Comparison of ENCODE assay signal across 23 mouse cellular contexts in the genomic region with DNA sequence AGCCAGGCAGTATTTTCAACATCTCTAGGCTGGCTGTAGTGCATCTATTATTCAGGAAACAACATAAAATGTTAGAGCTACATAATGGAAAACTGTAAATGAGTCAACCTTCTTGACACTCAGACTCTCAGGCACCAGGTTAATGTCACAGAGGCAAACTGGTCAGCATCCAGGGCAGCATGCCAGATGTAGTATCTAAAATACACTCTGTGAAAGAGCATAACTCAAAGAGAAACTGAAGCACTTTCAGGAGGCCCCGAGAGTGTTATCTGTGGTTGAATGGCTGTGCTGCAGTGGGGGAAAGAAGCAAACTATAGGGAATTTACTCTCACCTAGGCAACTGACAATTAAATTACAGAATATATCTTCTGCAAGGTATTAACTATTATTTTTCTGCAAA.
A peak's percentile ranks its signal among the peaks of the same experiment; 100 is the strongest.
DNase-seq lines count a peak whose midpoint lies in the region; ATAC-seq and TF ChIP-seq lines count a peak whose summit lies in the region.
"Had no signal": no experiment of that assay in that cellular context is flagged by ENCODE, and none has a peak within 500 bp of the region (broad histone marks: within the 10 kb centered on the region; RNA-seq: fewer than 3 reads in every experiment).

No protein-coding gene starts in this region.

- H3K27ac ChIP-seq in embryonic facial prominence, embryonic 14.5 days (replicated peaks; ENCODE audit: low read depth, low read length): no peak overlapping the region
- no peak overlapping the region for H3K27ac ChIP-seq in embryonic facial prominence, embryonic 10.5 days (replicated peaks)
- no peak overlapping the region for H3K27ac ChIP-seq in liver, adult 2 months (replicated peaks; ENCODE audit: insufficient read depth, low read depth, low read length)
- H3K27ac ChIP-seq in liver, embryonic 12.5 days: no peak overlapping the region
- H3K27ac ChIP-seq in MEL (ENCODE audit: control insufficient read depth, low read depth, low read length): no peak overlapping the region
- H3K27ac ChIP-seq: forebrain, embryonic 12.5 days; hindbrain, embryonic 13.5 days; liver, embryonic 13.5 days; lung, embryonic 15.5 days; macrophage; neural tube, embryonic 13.5 days had no signal

- no peaks in the 10 kb centered on the region for H3K9me3 ChIP-seq in embryonic facial prominence, embryonic 14.5 days (ENCODE audit: control insufficient read depth, low read length)
- H3K9me3 ChIP-seq in embryonic facial prominence, embryonic 10.5 days: no peaks in the 10 kb centered on the region
- no peaks in the 10 kb centered on the region for H3K9me3 ChIP-seq in liver, embryonic 12.5 days (replicated peaks)
- H3K9me3 ChIP-seq in MEL (replicated peaks; ENCODE audit: insufficient read depth, low read length): no peaks in the 10 kb centered on the region
- H3K9me3 ChIP-seq: forebrain, embryonic 12.5 days; hindbrain, embryonic 13.5 days; liver, embryonic 13.5 days; lung, embryonic 15.5 days; neural tube, embryonic 13.5 days had no signal

- TF ChIP-seq RAD21 in MEL (IDR thresholded peaks at IDR 0.05; ENCODE audit: low read depth, low read length): no peak

- no peak for TF ChIP-seq POLR2A in liver, adult 2 months (IDR thresholded peaks at IDR 0.05; ENCODE audit: extremely low read depth, insufficient read depth, low read length)
- no peak for TF ChIP-seq POLR2A in MEL (IDR thresholded peaks at IDR 0.05; ENCODE audit: control insufficient read depth in 1 of 2, insufficient read depth in 1 of 2, low read depth in 1 of 2, low read length in 2 of 2, poor library complexity in 1 of 2)

- TF ChIP-seq EP300 in MEL (IDR thresholded peaks at IDR 0.05; ENCODE audit: low read depth in 1 of 2, low read length in 2 of 2): no peak

- no peak overlapping the region for H3K9ac ChIP-seq in embryonic facial prominence, embryonic 14.5 days (ENCODE audit: low read depth, low read length)
- no peak overlapping the region for H3K9ac ChIP-seq in liver, adult 2 months (ENCODE audit: low read depth, low read length)
- no peak overlapping the region for H3K9ac ChIP-seq in liver, embryonic 12.5 days
- no peak overlapping the region for H3K9ac ChIP-seq in MEL (ENCODE audit: control insufficient read depth, low read depth, low read length, poor library complexity, severe bottlenecking)
- H3K9ac ChIP-seq: forebrain, embryonic 12.5 days; hindbrain, embryonic 13.5 days; liver, embryonic 13.5 days; lung, embryonic 15.5 days; neural tube, embryonic 13.5 days had no signal

- H3K36me3 ChIP-seq in embryonic facial prominence, embryonic 14.5 days (ENCODE audit: control insufficient read depth, insufficient read depth, low read length): no peaks in the 10 kb centered on the region
- H3K36me3 ChIP-seq in embryonic facial prominence, embryonic 10.5 days (replicated peaks): no peaks in the 10 kb centered on the region
- H3K36me3 ChIP-seq in liver, adult 2 months (ENCODE audit: control insufficient read depth, insufficient read depth, low read length): no peaks in the 10 kb centered on the region
- H3K36me3 ChIP-seq in liver, embryonic 12.5 days: no peaks in the 10 kb centered on the region
- no peaks in the 10 kb centered on the region for H3K36me3 ChIP-seq in MEL (ENCODE audit: control insufficient read depth in 1 of 2, insufficient read depth in 2 of 2, low read length in 2 of 2)
- H3K36me3 ChIP-seq: forebrain, embryonic 12.5 days; hindbrain, embryonic 13.5 days; liver, embryonic 13.5 days; lung, embryonic 15.5 days; neural tube, embryonic 13.5 days had no signal

- intact Hi-C loops in heart, postnatal 14 days (cut with DNase I): no loop called here

- WGBS in embryonic facial prominence, embryonic 14.5 days: 48% methylated on average over 1 of the region's 1 CpGs
- 61% methylated on average over 1 of the region's 1 CpGs for WGBS in embryonic facial prominence, embryonic 10.5 days
- WGBS in liver, adult 2 months: 49% methylated on average over 1 of the region's 1 CpGs
- WGBS in liver, embryonic 12.5 days (ENCODE audit: insufficient replicate concordance): 42% methylated on average over 1 of the region's 1 CpGs

- no peaks in the 10 kb centered on the region for H3K79me2 ChIP-seq in liver, adult 2 months (ENCODE audit: control insufficient read depth, insufficient read depth, low read length)
- H3K79me2 ChIP-seq in MEL (ENCODE audit: control insufficient read depth, insufficient read depth, low read length, poor library complexity): no peaks in the 10 kb centered on the region

- no peaks in the 10 kb centered on the region for H3K4me1 ChIP-seq in embryonic facial prominence, embryonic 14.5 days (ENCODE audit: control insufficient read depth, insufficient read depth, low read length)
- H3K4me1 ChIP-seq in embryonic facial prominence, embryonic 10.5 days: no peaks in the 10 kb centered on the region
- no peaks in the 10 kb centered on the region for H3K4me1 ChIP-seq in liver, adult 2 months (ENCODE audit: control insufficient read depth, insufficient read depth, low read length)
- H3K4me1 ChIP-seq in liver, embryonic 12.5 days: no peaks in the 10 kb centered on the region
- peaks cover 0 to 6% of the 10 kb centered on the region in 2 experiments; a peak in 1 of 4 replicates for H3K4me1 ChIP-seq in MEL (ENCODE audit: control insufficient read depth in 1 of 2, insufficient read depth in 2 of 2, low read length in 2 of 2)
- H3K4me1 ChIP-seq: forebrain, embryonic 12.5 days; hindbrain, embryonic 13.5 days; liver, embryonic 13.5 days; lung, embryonic 15.5 days; neural tube, embryonic 13.5 days had no signal

- no peak for TF ChIP-seq CTCF in liver, adult 2 months (IDR thresholded peaks at IDR 0.05; ENCODE audit: low read depth, low read length)
- TF ChIP-seq CTCF in MEL (IDR thresholded peaks at IDR 0.05 in 2 of 3, conservative IDR thresholded peaks at IDR 0.05 in 1 of 3; ENCODE audit: control insufficient read depth in 1 of 3, insufficient read depth in 1 of 3, low read depth in 2 of 3, low read length in 3 of 3, poor library complexity in 1 of 3, severe bottlenecking in 1 of 3): no peak

- peak; percentile 6 for DNase-seq in embryonic facial prominence, embryonic 14.5 days (ENCODE audit: low spot score)
- no peak for DNase-seq in embryonic facial prominence, embryonic 10.5 days (ENCODE audit: low spot score)
- peak; percentile 7 for DNase-seq in liver, adult 2 months (ENCODE audit: extremely low read depth, low read depth, low spot score)
- peak; percentile 19 for DNase-seq in MEL (ENCODE audit: low read depth, low spot score)
- DNase-seq in heart, postnatal 14 days: peak; percentile 5 to 6
- DNase-seq: adrenal gland, adult 8-10 months; cerebellum, adult 11 months; kidney, adult 8-10 months; kidney, postnatal 25 days; left cerebral cortex, postnatal 4 days; liver, embryonic 13.5 days; right cerebral cortex, postnatal 14 days; spleen, adult 18-20 months; thymus, postnatal 25 days had no signal

- no peak overlapping the region for H3K4me2 ChIP-seq in embryonic facial prominence, embryonic 14.5 days (ENCODE audit: low read depth, low read length)
- no peak overlapping the region for H3K4me2 ChIP-seq in liver, embryonic 12.5 days
- H3K4me2 ChIP-seq: forebrain, embryonic 12.5 days; hindbrain, embryonic 13.5 days; liver, embryonic 13.5 days; lung, embryonic 15.5 days; midbrain, embryonic 11.5 days; neural tube, embryonic 13.5 days had no signal

- H3K4me3 ChIP-seq in embryonic facial prominence, embryonic 14.5 days (ENCODE audit: low read depth, low read length): no peak overlapping the region
- no peak overlapping the region for H3K4me3 ChIP-seq in embryonic facial prominence, embryonic 10.5 days
- no peak overlapping the region for H3K4me3 ChIP-seq in liver, adult 2 months (ENCODE audit: insufficient read depth, low read depth, low read length)
- no peak overlapping the region for H3K4me3 ChIP-seq in liver, embryonic 12.5 days
- no peak overlapping the region for H3K4me3 ChIP-seq in MEL (ENCODE audit: control insufficient read depth in 1 of 2, insufficient read depth in 1 of 2, low read depth in 2 of 2, low read length in 2 of 2)
- H3K4me3 ChIP-seq: forebrain, embryonic 12.5 days; hindbrain, embryonic 13.5 days; liver, embryonic 13.5 days; lung, embryonic 15.5 days; neural tube, embryonic 13.5 days had no signal

- H3K27me3 ChIP-seq in embryonic facial prominence, embryonic 14.5 days (replicated peaks; ENCODE audit: control insufficient read depth, insufficient read depth, low read length): no peaks in the 10 kb centered on the region
- H3K27me3 ChIP-seq in embryonic facial prominence, embryonic 10.5 days (replicated peaks; ENCODE audit: low read depth, poor library complexity, severe bottlenecking): no peaks in the 10 kb centered on the region
- H3K27me3 ChIP-seq in liver, adult 2 months (ENCODE audit: control insufficient read depth, insufficient read depth, low read length): no peaks in the 10 kb centered on the region
- no peaks in the 10 kb centered on the region for H3K27me3 ChIP-seq in liver, embryonic 12.5 days (replicated peaks)
- H3K27me3 ChIP-seq in MEL (ENCODE audit: control insufficient read depth in 1 of 2, insufficient read depth in 2 of 2, low read length in 2 of 2): no peaks in the 10 kb centered on the region
- H3K27me3 ChIP-seq: forebrain, embryonic 12.5 days; hindbrain, embryonic 13.5 days; liver, embryonic 13.5 days; lung, embryonic 15.5 days; neural tube, embryonic 13.5 days had no signal

- ATAC-seq in embryonic facial prominence, embryonic 14.5 days (ENCODE audit: low read depth): no peak
- no peak for ATAC-seq in liver, embryonic 12.5 days
- ATAC-seq in cerebellum, adult (ENCODE audit: insufficient number of reproducible peaks, low FRiP score, low TSS enrichment): no peak
- ATAC-seq: inflammation-experienced regulatory T-cells, adult 6 months had no signal

TF ChIP-seq in MEL, 35 proteins besides CTCF, POLR2A, EP300 and RAD21:
- TF ChIP-seq BHLHE40 (IDR thresholded peaks at IDR 0.05; ENCODE audit: borderline replicate concordance, low read depth, low read length) (no peak), MAX (IDR thresholded peaks at IDR 0.05; ENCODE audit: low read length) (no peak), GATA1 (IDR thresholded peaks at IDR 0.05; ENCODE audit: low read depth, low read length) (no peak), MAFK (IDR thresholded peaks at IDR 0.05; ENCODE audit: borderline replicate concordance, low read depth, low read length) (no peak), ELF1 (IDR thresholded peaks at IDR 0.05; ENCODE audit: low read depth, low read length) (no peak), USF2 (IDR thresholded peaks at IDR 0.05; ENCODE audit: borderline replicate concordance in 1 of 2, insufficient read depth in 1 of 2, low read depth in 1 of 2, low read length in 2 of 2) (no peak), SIN3A (IDR thresholded peaks at IDR 0.05; ENCODE audit: low read length) (no peak), TAL1 (IDR thresholded peaks at IDR 0.05; ENCODE audit: low read length) (no peak), ZC3H11A (IDR thresholded peaks at IDR 0.05; ENCODE audit: low read depth, low read length) (no peak), ZNF384 (IDR thresholded peaks at IDR 0.05; ENCODE audit: low read depth, low read length) (no peak), MEF2A (IDR thresholded peaks at IDR 0.05; ENCODE audit: extremely low read depth, insufficient replicate concordance, low read depth, low read length, poor library complexity, severe bottlenecking) (no peak), POLR2AphosphoS5 (IDR thresholded peaks at IDR 0.05; ENCODE audit: borderline replicate concordance, low read depth, low read length) (no peak)
